Mouse (Mus musculus) cerebellum, adult 2 months (tissue): ENCODE measurements around the gene Baiap2l2.

ENCODE experiments used
- CTCF ChIP-seq: fragments of 200-500 bp; IDR thresholded peaks from 2 replicates; pipeline ENCODE4 v1.5.1; 2011; ENCODE audit warnings: low read depth, mild to moderate bottlenecking, control low read depth, low read length, moderate library complexity, borderline replicate concordance; ENCODE audit not compliant: insufficient read depth
- POLR2A ChIP-seq: fragments of 200-500 bp; IDR thresholded peaks from 2 replicates; pipeline ENCODE4 v1.6.1; 2011; ENCODE audit warnings: low read length, control low read depth, borderline replicate concordance; ENCODE audit not compliant: insufficient read depth

DNA sequence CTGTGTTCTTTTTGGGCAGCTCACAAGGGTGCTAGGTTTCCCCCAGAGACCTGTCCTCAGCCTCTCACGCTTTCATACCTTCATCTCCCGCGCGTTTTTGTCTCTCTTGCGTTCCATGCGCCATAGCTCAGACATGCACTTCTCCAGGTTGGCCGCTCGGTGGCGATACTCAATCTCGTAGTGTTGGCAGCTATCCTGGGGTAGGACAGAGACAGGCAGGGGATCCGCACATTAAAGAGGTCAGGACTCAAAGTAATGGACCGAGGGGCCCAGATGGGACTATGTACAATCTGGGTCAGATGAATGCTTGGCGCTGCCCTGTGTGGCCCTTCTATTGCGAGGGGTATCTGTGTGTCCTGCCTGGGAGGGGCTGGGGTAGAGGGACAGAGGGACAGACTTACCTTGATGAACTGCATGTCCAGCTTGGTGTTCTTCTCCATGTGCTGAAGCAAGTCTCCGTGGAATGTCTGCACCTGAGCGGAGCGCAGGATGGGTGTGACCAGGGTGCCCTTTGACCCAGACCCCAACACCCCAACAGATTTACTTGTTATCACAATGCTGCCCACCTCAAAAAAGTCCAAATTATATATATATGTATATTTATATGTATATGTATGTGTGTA is 14.1 kb downstream of the Baiap2l2 start:
- TF ChIP-seq POLR2A (no peak), CTCF (peak; percentile 55; the same call in 1 of the 2 replicates)
